Mouse (Mus musculus) embryonic fibroblast, embryonic 13.5 days (primary cell): ENCODE measurements at regions not wholly inside any gene's neighbourhood (a gene's known extent, or its start where the extent isn't known, plus 50 kb on each side); places are given as distances from the start of the nearest gene placed in this dataset.
"Not testable (repeated sequence)": the region's sequence is repeated elsewhere in the genome, so short reads cannot be mapped to it uniquely, and the experiment has no call there.

Source experiments
- H3K27ac ChIP-seq: 2 replicates; pipeline ENCODE4 v1.5.1; 2012; ENCODE audit warnings: low read length, control low read depth, inconsistent platforms; ENCODE audit not compliant: insufficient read depth
- H3K4me1 ChIP-seq: 2 replicates; pipeline ENCODE4 v1.6.1; 2011; ENCODE audit warnings: low read length; ENCODE audit not compliant: control insufficient read depth, insufficient read depth
- H3K4me3 ChIP-seq: 2 replicates; pipeline ENCODE4 v1.5.1; 2011; ENCODE audit warnings: mild to moderate bottlenecking, control low read depth, low read length; ENCODE audit not compliant: insufficient read depth
- CTCF ChIP-seq: IDR thresholded peaks from 2 replicates; pipeline ENCODE4 v1.5.1; 2011; ENCODE audit warnings: mild to moderate bottlenecking, control low read depth, low read length, moderate library complexity, borderline replicate concordance; ENCODE audit not compliant: insufficient read depth
- POLR2A ChIP-seq: IDR thresholded peaks from 2 replicates; pipeline ENCODE4 v1.6.1; 2011; ENCODE audit warnings: low read depth, mild to moderate bottlenecking, control low read depth, low read length, moderate library complexity

GRCm38 (mm10) chrX:50599780-50600179, 171.5 kb upstream of the Olfr1324 start:
- no peak overlapping the region for H3K4me3 ChIP-seq

GRCm38 (mm10) chrX:50597626-50598025, 169.3 kb upstream of the Olfr1324 start:
- not testable (repeated sequence) for H3K4me3 ChIP-seq, H3K27ac ChIP-seq, H3K4me1 ChIP-seq

More at GRCm38 (mm10) chrX:50599780-50600179, 171.5 kb upstream of the Olfr1324 start:
- Histone ChIP-seq H3K27ac (no peak overlapping the region), H3K4me1 (no peaks in the 10 kb centered on the region)
- TF ChIP-seq POLR2A = no peak
- TF ChIP-seq CTCF = no peak

GRCm38 (mm10) chrX:50597105-50597504, 168.8 kb upstream of the Olfr1324 start:
- TF ChIP-seq CTCF (no peak), POLR2A (no peak)
- Histone ChIP-seq H3K4me3 (no peak overlapping the region), H3K27ac (no peak overlapping the region), H3K4me1 (no peaks in the 10 kb centered on the region)

- H3K27ac ChIP-seq, H3K4me3 ChIP-seq, H3K4me1 ChIP-seq: not testable (repeated sequence)
Observed at GRCm38 (mm10) chrX:50594976-50595375, 166.7 kb upstream of the Olfr1324 start.

- H3K4me1 ChIP-seq = no peaks in the 10 kb centered on the region
- no peak overlapping the region for H3K4me3 ChIP-seq
- no peak overlapping the region for H3K27ac ChIP-seq
- TF ChIP-seq POLR2A (no peak), CTCF (no peak)
Observed at GRCm38 (mm10) chrX:50591477-50591876, 163.2 kb upstream of the Olfr1324 start.

GRCm38 (mm10) chrX:50590673-50591341, 162.5 kb upstream of the Olfr1324 start:
- TF ChIP-seq POLR2A = no peak
- no peak for TF ChIP-seq CTCF
- H3K4me1 ChIP-seq = no peaks in the 10 kb centered on the region
- no peak overlapping the region for H3K4me3 ChIP-seq
- no peak overlapping the region for H3K27ac ChIP-seq

GRCm38 (mm10) chrX:50588892-50589291, 160.6 kb upstream of the Olfr1324 start:
- no peak overlapping the region for H3K4me3 ChIP-seq
- no peaks in the 10 kb centered on the region for H3K4me1 ChIP-seq
- no peak overlapping the region for H3K27ac ChIP-seq
- TF ChIP-seq POLR2A (no peak), CTCF (no peak)

GRCm38 (mm10) chrX:50583741-50584580, 155.7 kb upstream of the Olfr1324 start:
- no peak overlapping the region for H3K4me3 ChIP-seq
- TF ChIP-seq CTCF (no peak), POLR2A (no peak)
- no peak overlapping the region for H3K27ac ChIP-seq
- no peaks in the 10 kb centered on the region for H3K4me1 ChIP-seq

GRCm38 (mm10) chrX:50580200-50580599, 151.9 kb upstream of the Olfr1324 start:
- TF ChIP-seq POLR2A = no peak
- no peak for TF ChIP-seq CTCF
- Histone ChIP-seq H3K4me3 (no peak overlapping the region), H3K4me1 (no peaks in the 10 kb centered on the region), H3K27ac (no peak overlapping the region)

GRCm38 (mm10) chrX:50576824-50577223, 148.5 kb upstream of the Olfr1324 start:
- TF ChIP-seq CTCF (no peak), POLR2A (no peak)
- Histone ChIP-seq H3K4me1 (no peaks in the 10 kb centered on the region), H3K27ac (no peak overlapping the region), H3K4me3 (no peak overlapping the region)

- H3K4me3 ChIP-seq, H3K27ac ChIP-seq, H3K4me1 ChIP-seq: not testable (repeated sequence)
Observed at GRCm38 (mm10) chrX:50572191-50573095, 144.1 kb upstream of the Olfr1324 start.
